Mouse (Mus musculus) CH12.LX (cell line): ENCODE measurements at regions not wholly inside any gene's neighbourhood (a gene's known extent, or its start where the extent isn't known, plus 50 kb on each side); places are given as distances from the start of the nearest gene placed in this dataset.

Source experiments
- CTCF ChIP-seq, 2 experiments: IDR thresholded peaks in 1 of 2; conservative IDR thresholded peaks in 1 of 2; 2 replicates each; pipeline ENCODE4 v1.5.1; 2011 to 2012; ENCODE audit warnings: low read depth in 2 of 2, low read length in 2 of 2, improper control_type of control experiment in 1 of 2, inconsistent platforms in 1 of 2, mild to moderate bottlenecking in 1 of 2, moderate library complexity in 1 of 2
- KAT2A ChIP-seq: IDR thresholded peaks from 2 replicates; pipeline ENCODE4 v1.6.1; 2012; ENCODE audit warnings: low read length, improper control_type of control experiment, inconsistent platforms; ENCODE audit not compliant: insufficient replicate concordance
- USF2 ChIP-seq: conservative IDR thresholded peaks from 2 replicates; pipeline ENCODE4 v1.6.1; 2011; ENCODE audit warnings: low read depth, low read length, improper control_type of control experiment

DNA sequence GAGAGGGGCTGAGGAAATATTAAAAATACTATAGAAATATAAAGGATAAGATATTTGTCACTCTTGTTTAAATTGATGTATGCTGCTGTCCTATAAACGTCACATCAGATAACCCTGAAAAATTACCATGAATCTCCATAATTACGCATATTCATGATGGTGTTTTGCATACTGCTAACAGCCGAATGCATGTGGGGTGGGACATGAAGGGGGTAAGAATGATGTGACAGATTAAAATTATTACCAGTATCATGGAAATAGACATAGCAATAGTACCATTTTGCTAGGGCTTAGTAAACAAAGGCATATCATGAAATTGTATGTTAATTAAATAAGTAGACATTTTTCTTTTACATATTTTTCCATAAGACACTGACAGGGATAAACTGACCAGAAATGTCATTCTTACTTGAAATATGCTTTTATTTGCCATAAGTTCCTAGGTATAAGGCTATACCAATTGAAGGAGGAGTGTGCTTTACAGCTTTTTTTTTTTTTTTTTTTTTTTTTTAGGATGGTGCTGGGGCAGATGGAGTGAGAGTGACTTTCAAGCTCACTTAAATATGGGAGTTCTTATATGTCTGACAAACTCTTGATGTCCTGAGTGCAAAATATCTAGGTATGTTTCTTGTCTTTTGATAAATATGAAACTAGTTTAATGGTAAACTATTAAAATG is 349.8 kb upstream of the Tmem161b start:
- no peak for TF ChIP-seq CTCF (conservative IDR thresholded peaks at IDR 0.05 in 1 of 2, IDR thresholded peaks at IDR 0.05 in 1 of 2; ENCODE audit: low read depth in 2 of 2, low read length in 2 of 2)
- TF ChIP-seq KAT2A: no peak
- no peak for TF ChIP-seq USF2
